Mouse (Mus musculus) subcutaneous adipose tissue, adult 2 months (tissue): ENCODE measurements around the gene Ccl12. TPM values are rescaled to one million over a fixed set of nuclear protein-coding genes. Genes with fewer than 3 reads are reported as not detected.

Experiments used
- polyA plus RNA-seq: library from polyadenylated mRNA; depleted of rRNA; stranded (reverse); fragments of >200 nt; gene quantifications from 2 replicates; pipeline ENCODE4 v1.2.3, GENCODE M21; 2012; ENCODE audit warnings: low replicate concordance; rRNA removed

The Ccl12 gene
- polyA plus RNA-seq: 6.1 and 8.5 TPM in 2 replicates

GRCm38 (mm10) chr11:82101529-82101928 is at the start of gene Ccl12:
Gene Ccl12 (plus strand): TSS chr11:82101845.

GRCm38 (mm10) chr11:82057646-82058045 is 44.0 kb upstream of the Ccl12 start, which contains the start of gene Ccl11:
Gene Ccl11 (plus strand): TSS chr11:82057823.

GRCm38 (mm10) chr11:82114885-82115284 is 13.2 kb downstream of the Ccl12 start, which contains the start of gene Ccl8:
Gene Ccl8 (plus strand): TSS chr11:82115185.

Other genes with a start within 250 kb of the Ccl12 start
- not detected in 2 replicates for gene 5530401A14Rik, start 241.2 kb upstream of the Ccl12 start, polyA plus RNA-seq
- gene Asic2, start 133.4 kb upstream of the Ccl12 start, polyA plus RNA-seq: 1.6 and 18.8 TPM in 2 replicates
- gene Ccl2, start 66.3 kb upstream of the Ccl12 start, polyA plus RNA-seq: 6.1 and 17.2 TPM in 2 replicates
- gene Gm17268, start 63.3 kb upstream of the Ccl12 start, polyA plus RNA-seq: not detected in 2 replicates
- 2.9 and 3.2 TPM in 2 replicates for gene Ccl7, start 56.1 kb upstream of the Ccl12 start, polyA plus RNA-seq
- 37.8 and 72.8 TPM in 2 replicates for gene Ccl11, start 44.0 kb upstream of the Ccl12 start, polyA plus RNA-seq
- gene Ccl8, start 13.3 kb downstream of the Ccl12 start, polyA plus RNA-seq: 40.1 and 47.0 TPM in 2 replicates
- not detected in 2 replicates for gene Ccl1, start 203.8 kb downstream of the Ccl12 start, polyA plus RNA-seq